ENCODE assay signal across 9 mouse cellular contexts in the genomic region with DNA sequence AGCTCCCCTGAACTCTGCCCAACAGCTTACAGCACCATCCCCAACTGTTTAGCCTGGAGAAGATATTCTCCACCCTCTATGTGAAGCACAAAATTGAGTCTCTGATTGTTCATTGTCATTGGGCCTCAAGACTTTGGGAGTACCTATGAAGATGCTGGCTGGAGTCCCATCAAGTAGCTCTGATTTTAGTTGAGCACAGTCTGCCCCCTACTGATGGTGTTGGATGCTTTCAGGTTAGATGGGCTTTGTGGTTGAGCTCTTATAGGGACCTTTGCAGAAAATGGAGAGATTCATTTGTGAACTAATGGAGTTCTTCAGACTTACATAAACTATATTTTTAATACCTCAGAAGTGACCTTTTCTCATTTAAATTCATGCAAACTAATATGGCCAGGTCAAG.
DNase-seq lines count a peak whose midpoint lies in the region; TF ChIP-seq lines count a peak whose summit lies in the region.
"Had no signal": no experiment of that assay in that cellular context is flagged by ENCODE, and none has a peak within 500 bp of the region (broad histone marks: within the 10 kb centered on the region; RNA-seq: fewer than 3 reads in every experiment).

No protein-coding gene starts in this region.

- H3K4me3 ChIP-seq in kidney, adult 2 months (ENCODE audit: insufficient read depth, low read depth, low read length), result no peak overlapping the region
- H3K4me3 ChIP-seq: liver, embryonic 13.5 days had no signal

- TF ChIP-seq CTCF in kidney, adult 2 months (conservative IDR thresholded peaks at IDR 0.05; ENCODE audit: insufficient read depth, insufficient read length, low read depth, low read length), result peak; percentile 40; the same call in 1 of the 2 replicates

- no peak overlapping the region for H3K27ac ChIP-seq in kidney, adult 2 months (ENCODE audit: insufficient read depth, low read depth, low read length)
- H3K27ac ChIP-seq: liver, embryonic 13.5 days had no signal

- H3K27me3 ChIP-seq in kidney, adult 2 months (replicated peaks; ENCODE audit: control insufficient read depth, insufficient read depth, low read length), result no peaks in the 10 kb centered on the region
- H3K27me3 ChIP-seq: liver, embryonic 13.5 days had no signal

- H3K36me3 ChIP-seq in kidney, adult 2 months (ENCODE audit: control insufficient read depth, insufficient read depth, low read length), result no peaks in the 10 kb centered on the region
- H3K36me3 ChIP-seq: liver, embryonic 13.5 days had no signal

- peak; percentile 43 for DNase-seq in kidney, adult 2 months
- DNase-seq in kidney, adult 11 months, result no peak
- peak; percentile 61 for DNase-seq in CD4-positive, CD25-positive, alpha-beta regulatory T cell, adult 2 months (ENCODE audit: low read depth, low spot score)
- peak; percentile 2 for DNase-seq in T-cell, adult 2 months (ENCODE audit: low spot score)
- DNase-seq in large intestine, adult 2 months (ENCODE audit: low read depth, low spot score), result peak; percentile 57
- DNase-seq in frontal cortex, postnatal 14 days (ENCODE audit: low spot score in 2 of 2), result no peak
- no peak for DNase-seq in right cerebral cortex, postnatal 4 days
- DNase-seq in spleen, postnatal 4 days (ENCODE audit: low spot score in 2 of 2), result no peak
- DNase-seq: liver, embryonic 13.5 days had no signal

- TF ChIP-seq POLR2A in kidney, adult 2 months (IDR thresholded peaks at IDR 0.05; ENCODE audit: low read depth, low read length), result no peak

- peaks cover 5% of the 10 kb centered on the region; the same call in 1 of the 2 replicates for H3K4me1 ChIP-seq in kidney, adult 2 months (ENCODE audit: control insufficient read depth, insufficient read depth, low read length)
- H3K4me1 ChIP-seq: liver, embryonic 13.5 days had no signal

Comparison
In these comparisons a context has a peak if more than half of its experiments do, and no peak if none do; other contexts are left out.
1. DNase-seq: peak in kidney, adult 2 months (single experiment), CD4-positive, CD25-positive, alpha-beta regulatory T cell, adult 2 months (single experiment), T-cell, adult 2 months (single experiment) and large intestine, adult 2 months (single experiment); none in kidney, adult 11 months (single experiment), frontal cortex, postnatal 14 days (0 of 2), right cerebral cortex, postnatal 4 days (single experiment) and spleen, postnatal 4 days (0 of 2).